Mouse (Mus musculus) MEL (cell line): ENCODE measurements around the gene Card11. TPM values are rescaled to one million over a fixed set of nuclear protein-coding genes. Genes with fewer than 3 reads are reported as not detected.

ENCODE experiments used
- DNase-seq: peaks from one replicate; pipeline ENCODE4 v3.0.0; 2011; ENCODE audit warnings: low read depth, low spot score
- H3K27ac ChIP-seq: 2 replicates; pipeline ENCODE4 v1.5.1; 2012; ENCODE audit warnings: low read depth, mild to moderate bottlenecking, control low read depth, low read length, moderate library complexity; ENCODE audit not compliant: control insufficient read depth
- H3K27me3 ChIP-seq, 2 experiments: fragments of 150-350 bp in 1 of 2; sonication (generic) in 1 of 2; 2 replicates each; pipeline ENCODE4 v1.6.1; 2012; ENCODE audit warnings: low read length in 2 of 2, mild to moderate bottlenecking in 2 of 2, improper control_type of control experiment in 1 of 2, moderate library complexity in 1 of 2; ENCODE audit not compliant: insufficient read depth in 2 of 2, control insufficient read depth in 1 of 2
- H3K36me3 ChIP-seq, 2 experiments: 2 replicates each; pipeline ENCODE4 v1.6.1; 2012 to 2014; ENCODE audit warnings: low read length in 2 of 2, improper control_type of control experiment in 1 of 2, inconsistent platforms in 1 of 2, mild to moderate bottlenecking in 1 of 2; ENCODE audit not compliant: insufficient read depth in 2 of 2, control insufficient read depth in 1 of 2
- H3K4me1 ChIP-seq, 2 experiments: fragments of 150-350 bp in 1 of 2; sonication (generic) in 1 of 2; 2 replicates each; pipeline ENCODE4 v1.6.1; 2012; ENCODE audit warnings: low read length in 2 of 2, improper control_type of control experiment in 1 of 2, mild to moderate bottlenecking in 1 of 2; ENCODE audit not compliant: insufficient read depth in 2 of 2, control insufficient read depth in 1 of 2
- H3K4me3 ChIP-seq, 2 experiments: fragments of 150-350 bp in 1 of 2; sonication (generic) in 1 of 2; 2 replicates each; pipeline ENCODE4 v1.5.1; 2012; ENCODE audit warnings: low read depth in 2 of 2, low read length in 2 of 2, mild to moderate bottlenecking in 2 of 2, moderate library complexity in 2 of 2, control low read depth in 1 of 2, improper control_type of control experiment in 1 of 2; ENCODE audit not compliant: control insufficient read depth in 1 of 2, insufficient read depth in 1 of 2
- H3K79me2 ChIP-seq: 2 replicates; pipeline ENCODE4 v1.6.1; 2012; ENCODE audit warnings: mild to moderate bottlenecking, low read length, moderate library complexity; ENCODE audit not compliant: control insufficient read depth, poor library complexity, insufficient read depth
- H3K9ac ChIP-seq: 2 replicates; pipeline ENCODE4 v1.6.1; 2012; ENCODE audit warnings: low read depth, mild to moderate bottlenecking, control low read depth, low read length, moderate library complexity; ENCODE audit not compliant: control insufficient read depth, poor library complexity, severe bottlenecking
- H3K9me3 ChIP-seq: fragments of 150-350 bp; sonication (generic); replicated peaks from 2 replicates; pipeline ENCODE4 v1.6.1; 2012; ENCODE audit warnings: mild to moderate bottlenecking, low read length, improper control_type of control experiment, moderate library complexity; ENCODE audit not compliant: insufficient read depth
- CTCF ChIP-seq, 3 experiments: IDR thresholded peaks in 2 of 3; conservative IDR thresholded peaks in 1 of 3; 2 replicates each; pipeline ENCODE4 v1.5.1; 2011 to 2012; ENCODE audit warnings: low read length in 3 of 3, low read depth in 2 of 3, mild to moderate bottlenecking in 2 of 3, improper control_type of control experiment in 1 of 3, inconsistent platforms in 1 of 3, mixed read lengths in 1 of 3, moderate library complexity in 1 of 3; ENCODE audit not compliant: control insufficient read depth in 1 of 3, insufficient read depth in 1 of 3, poor library complexity in 1 of 3, severe bottlenecking in 1 of 3
- E2F4 ChIP-seq: IDR thresholded peaks from 2 replicates; pipeline ENCODE4 v1.6.1; 2011; ENCODE audit warnings: low read depth, low read length, improper control_type of control experiment, borderline replicate concordance
- ELF1 ChIP-seq: IDR thresholded peaks from 2 replicates; pipeline ENCODE4 v1.6.1; 2014; ENCODE audit warnings: low read depth, mild to moderate bottlenecking, inconsistent platforms, low read length, improper control_type of control experiment, moderate library complexity
- ETS1 ChIP-seq: IDR thresholded peaks from 2 replicates; pipeline ENCODE4 v1.6.1; 2012; ENCODE audit warnings: low read depth, mild to moderate bottlenecking, inconsistent platforms, low read length, improper control_type of control experiment, moderate library complexity
- GABPA ChIP-seq: IDR thresholded peaks from 2 replicates; pipeline ENCODE4 v1.6.1; 2012; ENCODE audit warnings: low read depth, mild to moderate bottlenecking, inconsistent platforms, low read length, improper control_type of control experiment, moderate library complexity
- HCFC1 ChIP-seq: IDR thresholded peaks from 2 replicates; pipeline ENCODE4 v1.6.1; 2012; ENCODE audit warnings: low read depth, mild to moderate bottlenecking, inconsistent platforms, low read length, improper control_type of control experiment, moderate library complexity
- JUND ChIP-seq: IDR thresholded peaks from 2 replicates; pipeline ENCODE4 v1.6.1; 2011; ENCODE audit warnings: low read depth, mild to moderate bottlenecking, improper control_type of control experiment, low read length
- KAT2A ChIP-seq: conservative IDR thresholded peaks from 2 replicates; pipeline ENCODE4 v1.6.1; 2012; ENCODE audit warnings: low read depth, low read length, improper control_type of control experiment, inconsistent platforms
- MAFK ChIP-seq: IDR thresholded peaks from 2 replicates; pipeline ENCODE4 v1.6.1; 2011; ENCODE audit warnings: low read depth, mild to moderate bottlenecking, low read length, improper control_type of control experiment, borderline replicate concordance
- MAZ ChIP-seq: IDR thresholded peaks from 2 replicates; pipeline ENCODE4 v1.6.1; 2012; ENCODE audit warnings: low read depth, mild to moderate bottlenecking, inconsistent platforms, low read length, improper control_type of control experiment
- MXI1 ChIP-seq: IDR thresholded peaks from 2 replicates; pipeline ENCODE4 v1.6.1; 2011; ENCODE audit warnings: mild to moderate bottlenecking, low read depth, low read length, improper control_type of control experiment
- MYB ChIP-seq: IDR thresholded peaks from 2 replicates; pipeline ENCODE4 v1.6.1; 2011; ENCODE audit warnings: mild to moderate bottlenecking, low read depth, low read length, improper control_type of control experiment
- NRF1 ChIP-seq: IDR thresholded peaks from 2 replicates; pipeline ENCODE4 v1.6.1; 2014; ENCODE audit warnings: low read depth, mild to moderate bottlenecking, inconsistent platforms, low read length, improper control_type of control experiment, moderate library complexity; ENCODE audit not compliant: poor library complexity, insufficient read depth, severe bottlenecking
- POLR2AphosphoS5 ChIP-seq: IDR thresholded peaks from 2 replicates; pipeline ENCODE4 v1.6.1; 2012; ENCODE audit warnings: low read depth, borderline replicate concordance, mild to moderate bottlenecking, inconsistent platforms, low read length, moderate library complexity, mixed read lengths
- TBP ChIP-seq: IDR thresholded peaks from 2 replicates; pipeline ENCODE4 v1.8.0; 2011; ENCODE audit warnings: low read depth, low read length, improper control_type of control experiment
- TCF12 ChIP-seq: IDR thresholded peaks from 2 replicates; pipeline ENCODE4 v1.6.1; 2014; ENCODE audit warnings: low read depth, mild to moderate bottlenecking, inconsistent platforms, low read length, improper control_type of control experiment, moderate library complexity
- UBTF ChIP-seq: IDR thresholded peaks from 2 replicates; pipeline ENCODE4 v1.6.1; 2012; ENCODE audit warnings: low read depth, mild to moderate bottlenecking, inconsistent platforms, low read length, improper control_type of control experiment, moderate library complexity, borderline replicate concordance; ENCODE audit not compliant: insufficient read depth
- USF1 ChIP-seq: IDR thresholded peaks from 2 replicates; pipeline ENCODE4 v1.6.1; 2014; ENCODE audit warnings: low read depth, mild to moderate bottlenecking, inconsistent platforms, low read length, improper control_type of control experiment, moderate library complexity
- ZMIZ1 ChIP-seq: IDR thresholded peaks from 2 replicates; pipeline ENCODE4 v1.6.1; 2012; ENCODE audit warnings: low read depth, mild to moderate bottlenecking, inconsistent platforms, low read length, improper control_type of control experiment, moderate library complexity
- ZNF384 ChIP-seq: IDR thresholded peaks from 2 replicates; pipeline ENCODE4 v1.6.1; 2012; ENCODE audit warnings: low read depth, mild to moderate bottlenecking, inconsistent platforms, low read length, improper control_type of control experiment
- polyA plus RNA-seq, 2 experiments: library from polyadenylated mRNA; stranded (reverse) in 1 of 2; unstranded in 1 of 2; fragments of >175 nt in 1 of 2; fragments of >200 nt in 1 of 2; gene quantifications; 2 replicates each; pipeline versions ENCODE4 v1.2.1 to v1.2.4; 2012; ENCODE audit warnings: low replicate concordance in 2 of 2, low read depth in 1 of 2; ENCODE audit not compliant: insufficient read length in 2 of 2, insufficient read depth in 1 of 2, missing spikeins in 1 of 2
- total RNA-seq: library from RNA; depleted of rRNA; stranded (reverse); fragments of 300-350 nt; gene quantifications from 2 replicates; pipeline ENCODE4 v1.2.3, GENCODE M21; 2012

Card11 gene
- total and polyA plus RNA-seq, 3 experiments, result not detected

DNA sequence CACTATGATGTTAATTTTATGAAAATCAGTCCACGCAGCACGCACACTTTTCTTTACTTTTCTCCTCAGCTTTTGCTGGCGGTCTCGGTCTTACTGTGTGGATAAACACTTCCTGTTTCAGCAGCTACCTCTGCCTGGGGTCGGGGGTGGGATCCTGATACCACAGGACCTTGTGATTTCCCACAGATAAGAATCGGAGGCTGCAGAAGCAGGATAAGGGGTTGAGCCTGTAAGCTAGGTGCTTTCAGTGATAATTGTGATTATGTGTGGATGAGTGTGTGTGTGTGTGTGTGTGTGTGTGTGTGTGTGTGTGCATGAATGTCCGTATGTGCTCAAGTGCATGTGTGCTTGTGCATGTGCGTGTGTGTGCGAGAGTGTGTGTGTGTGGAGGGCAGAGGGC, 44.6 kb upstream of the Card11 start:
- DNase-seq, result no peak
- TF ChIP-seq TBP (no peak), KAT2A (no peak), ZNF384 (no peak), JUND (no peak)
- TF ChIP-seq, all 39 proteins: peak for 0
- no peak overlapping the region for H3K9ac ChIP-seq
- no peaks in the 10 kb centered on the region for H3K79me2 ChIP-seq
- no peaks in the 10 kb centered on the region for H3K4me1 ChIP-seq
- H3K9me3 ChIP-seq, result no peaks in the 10 kb centered on the region
- H3K36me3 ChIP-seq, result no peaks in the 10 kb centered on the region
- no peaks in the 10 kb centered on the region for H3K27me3 ChIP-seq
- H3K27ac ChIP-seq, result no peak overlapping the region
- H3K4me3 ChIP-seq, result no peak overlapping the region

DNA sequence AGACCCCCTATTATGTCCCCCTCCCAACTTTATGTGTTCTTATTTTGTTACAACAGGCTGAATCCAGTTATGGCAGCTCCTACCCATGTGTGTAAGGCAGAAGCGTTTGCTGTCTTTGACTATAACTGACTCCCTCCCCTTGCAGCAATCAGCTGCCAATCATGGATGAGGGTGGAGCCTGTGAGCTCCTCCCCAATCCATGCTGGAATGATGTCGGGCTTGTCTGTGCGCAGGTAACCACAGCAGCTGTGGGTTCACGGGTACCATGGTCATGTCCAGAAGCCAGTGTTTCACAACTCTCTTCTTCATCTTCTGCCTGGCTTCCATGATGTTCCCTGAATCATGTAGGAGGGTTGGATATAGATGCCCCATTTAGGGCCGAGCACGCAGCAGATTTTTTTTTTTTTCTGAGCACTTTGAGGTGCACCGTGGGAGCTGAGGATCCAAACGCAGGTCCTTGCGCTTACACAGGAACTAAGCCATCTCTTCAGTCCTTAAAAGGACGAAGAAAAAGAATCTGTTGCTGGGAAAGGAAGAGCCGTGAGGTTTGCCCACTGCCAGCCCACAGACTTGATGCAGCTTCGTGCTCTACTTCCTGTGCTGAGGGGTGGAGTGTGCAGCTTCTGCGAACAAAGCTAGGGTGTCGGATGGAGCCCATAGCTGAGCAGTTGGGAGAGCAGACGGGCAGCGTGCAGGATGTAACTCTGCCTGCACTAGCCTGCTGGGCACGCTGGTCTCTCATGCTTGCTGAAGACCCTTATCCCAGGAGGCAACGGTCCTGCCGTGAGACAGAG, 43.5 kb upstream of the Card11 start:
- Histone ChIP-seq H3K4me3 (no peak overlapping the region), H3K4me1 (no peaks in the 10 kb centered on the region), H3K9me3 (no peaks in the 10 kb centered on the region), H3K36me3 (no peaks in the 10 kb centered on the region)
- TF ChIP-seq E2F4, result no peak
- TF ChIP-seq USF1, result no peak
- TF ChIP-seq KAT2A, result no peak
- TF ChIP-seq UBTF, result no peak
- no peak for TF ChIP-seq MAFK
- no peak for TF ChIP-seq TCF12
- no peak for TF ChIP-seq POLR2AphosphoS5
- no peak for TF ChIP-seq MYB
- TF ChIP-seq GABPA, result no peak
- TF ChIP-seq MXI1, result no peak
- TF ChIP-seq MAZ, result no peak
- TF ChIP-seq ZMIZ1, result no peak
- no peak for TF ChIP-seq NRF1
- no peak for TF ChIP-seq CTCF (IDR thresholded peaks at IDR 0.05 in 2 of 3, conservative IDR thresholded peaks at IDR 0.05 in 1 of 3; ENCODE audit: control insufficient read depth in 1 of 3, insufficient read depth in 1 of 3, low read depth in 2 of 3, low read length in 3 of 3, poor library complexity in 1 of 3, severe bottlenecking in 1 of 3)
- TF ChIP-seq ZNF384, result no peak
- TF ChIP-seq HCFC1, result no peak
- TF ChIP-seq ELF1, result no peak
- TF ChIP-seq ETS1, result no peak
- TF ChIP-seq, all 39 proteins: peak for 0
- DNase-seq, result no peak
- H3K79me2 ChIP-seq, result no peaks in the 10 kb centered on the region
- H3K27ac ChIP-seq, result no peak overlapping the region
- no peak overlapping the region for H3K9ac ChIP-seq
- H3K27me3 ChIP-seq, result no peaks in the 10 kb centered on the region
